Mouse (Mus musculus) limb, embryonic 12.5 days (tissue): Measurements from ENCODE around the gene 1110017D15Rik. TPM values are rescaled to one million over a fixed set of nuclear protein-coding genes. Genes with fewer than 3 reads are reported as not detected.

Source experiments
- ATAC-seq: fragments of 200-750 bp; cut with Nextera tagmentation; 2 replicates; pipeline ENCODE4 v1.8.0; 2017; ENCODE audit warnings: low read depth, moderate TSS enrichment; ENCODE audit not compliant: insufficient number of reproducible peaks, insufficient read depth, low FRiP score, low TSS enrichment
- H3K27ac ChIP-seq: fragments of 300-500 bp; sonication (generic); 2 replicates; pipeline ENCODE4 v1.5.1; 2016; ENCODE audit warnings: mild to moderate bottlenecking, moderate library complexity
- H3K27me3 ChIP-seq: fragments of 300-500 bp; sonication (generic); 2 replicates; pipeline ENCODE4 v1.6.1; 2016; ENCODE audit warnings: mild to moderate bottlenecking, moderate library complexity
- H3K36me3 ChIP-seq: fragments of 300-500 bp; sonication (generic); 2 replicates; pipeline ENCODE4 v1.6.1; 2016; ENCODE audit warnings: mild to moderate bottlenecking, moderate library complexity
- H3K4me1 ChIP-seq: fragments of 300-500 bp; sonication (generic); replicated peaks from 2 replicates; pipeline ENCODE4 v1.6.1; 2016
- H3K4me2 ChIP-seq: fragments of 300-500 bp; sonication (generic); 2 replicates; pipeline ENCODE4 v1.6.1; 2016; ENCODE audit warnings: mild to moderate bottlenecking, moderate library complexity
- H3K4me3 ChIP-seq: fragments of 300-500 bp; sonication (generic); replicated peaks from 2 replicates; pipeline ENCODE4 v1.5.1; 2016; ENCODE audit warnings: mild to moderate bottlenecking
- H3K9ac ChIP-seq: fragments of 300-500 bp; sonication (generic); replicated peaks from 2 replicates; pipeline ENCODE4 v1.6.1; 2016; ENCODE audit warnings: mild to moderate bottlenecking, moderate library complexity
- H3K9me3 ChIP-seq: fragments of 300-500 bp; sonication (generic); 2 replicates; pipeline ENCODE4 v1.6.1; 2016; ENCODE audit warnings: mild to moderate bottlenecking, moderate library complexity
- WGBS: fragments of 180-500 bp; shearing (Covaris S2); methylation state at CpG from one replicate; pipeline ENCODE4 v1.1.7; 2016; 5-methylcytosine and 5-hydroxymethylcytosine counted together
- polyA plus RNA-seq: library from polyadenylated mRNA; unstranded; fragments of >200 nt; fragmentation: Nextera tagmentation; extraction: Ambion mirVana; gene quantifications from 2 replicates; pipeline ENCODE4 v1.2.1, GENCODE M21; 2016

Gene 1110017D15Rik
- polyA plus RNA-seq, 1 experiment from 2014 or later = 1.5 TPM

DNA sequence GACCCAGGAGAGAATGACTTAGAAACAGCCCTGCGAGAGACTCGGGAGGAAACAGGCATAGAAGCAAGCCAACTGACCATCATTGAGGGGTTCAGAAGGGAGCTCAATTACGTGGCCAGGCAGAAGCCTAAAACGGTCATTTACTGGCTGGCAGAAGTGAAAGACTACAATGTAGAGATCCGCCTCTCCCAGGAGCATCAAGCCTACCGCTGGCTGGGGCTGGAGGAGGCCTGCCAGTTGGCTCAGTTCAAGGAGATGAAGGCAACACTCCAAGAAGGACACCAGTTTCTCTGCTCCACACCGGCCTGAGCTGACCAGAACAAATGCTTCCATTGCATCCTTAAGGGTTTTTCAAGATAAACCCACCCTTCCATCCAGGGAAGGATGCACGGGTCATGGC is 36.9 kb downstream of the 1110017D15Rik start:
- H3K27ac ChIP-seq = no peak overlapping the region
- H3K9me3 ChIP-seq = no peaks in the 10 kb centered on the region
- no peak overlapping the region for H3K4me3 ChIP-seq
- peaks cover 19% of the 10 kb centered on the region; the same call in 1 of the 2 replicates for H3K27me3 ChIP-seq
- H3K36me3 ChIP-seq = 0 out of 2 replicates have a peak, but pooled peaks cover 9% of the 10 kb centered on the region
- ATAC-seq = no peak
- no peak overlapping the region for H3K4me2 ChIP-seq
- no peak overlapping the region for H3K9ac ChIP-seq
- WGBS = 83% methylated on average over 8 of the region's 8 CpGs
- peaks cover 29% of the 10 kb centered on the region for H3K4me1 ChIP-seq

DNA sequence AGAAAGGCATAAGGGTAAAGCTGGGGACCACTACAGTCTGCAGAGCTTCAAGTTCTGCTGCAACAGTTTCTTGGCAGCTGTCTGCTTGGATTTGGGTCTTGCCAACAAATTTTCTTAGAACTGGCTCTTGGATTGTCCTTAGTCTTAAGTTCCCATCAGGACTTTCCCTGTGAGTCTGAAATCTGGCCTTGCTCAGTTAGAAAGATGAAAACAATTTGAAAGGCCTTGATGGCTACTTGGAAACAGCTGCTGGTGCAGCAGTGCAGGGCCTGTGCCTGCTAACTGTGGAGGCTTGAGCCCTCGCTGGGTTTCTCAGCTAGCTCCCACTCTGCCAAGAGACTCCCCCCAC is 37.7 kb downstream of the 1110017D15Rik start:
- Histone ChIP-seq H3K4me2 (no peak overlapping the region), H3K4me1 (peaks cover 29% of the 10 kb centered on the region), H3K9me3 (no peaks in the 10 kb centered on the region), H3K27me3 (peaks cover 15% of the 10 kb centered on the region; the same call in 1 of the 2 replicates), H3K4me3 (no peak overlapping the region), H3K9ac (no peak overlapping the region), H3K27ac (no peak overlapping the region), H3K36me3 (0 out of 2 replicates have a peak, but pooled peaks cover 9% of the 10 kb centered on the region)
- no peak for ATAC-seq
- 36% methylated on average over 1 of the region's 1 CpGs for WGBS

DNA sequence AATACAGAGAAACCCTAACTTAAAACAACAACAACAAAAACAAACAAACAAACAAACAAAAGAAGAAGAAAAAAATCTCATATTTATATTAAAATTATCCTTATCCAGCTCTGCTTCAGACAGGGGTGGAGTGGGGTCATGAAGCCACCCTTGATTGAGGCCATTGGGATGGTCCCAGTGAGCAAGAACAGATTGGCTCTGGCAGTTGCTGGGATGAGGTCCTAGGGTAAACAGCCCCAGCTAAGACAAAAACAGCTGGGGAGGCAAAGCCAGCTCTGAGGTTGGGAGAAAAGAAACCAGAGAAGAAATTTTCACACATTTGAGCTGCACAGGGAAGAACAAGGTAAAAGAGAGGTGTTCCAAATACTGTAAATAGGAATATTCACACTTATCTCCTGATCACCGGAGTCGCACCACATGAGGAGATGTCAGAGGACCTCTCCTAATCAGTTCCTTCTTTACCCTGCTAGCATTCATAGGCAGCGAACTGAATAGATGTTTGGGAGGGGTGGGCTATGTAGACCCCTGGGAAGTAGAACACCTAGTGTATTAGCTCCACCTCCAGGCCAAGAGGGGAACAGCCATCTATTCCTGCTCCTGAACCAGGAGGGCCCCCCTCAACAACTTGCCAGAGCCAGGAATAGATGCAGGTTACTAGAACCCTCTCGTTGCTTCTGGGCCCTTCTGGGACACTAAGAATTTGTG is 38.2 kb downstream of the 1110017D15Rik start:
- H3K9ac ChIP-seq = no peak overlapping the region
- H3K27me3 ChIP-seq = peaks cover 13% of the 10 kb centered on the region; the same call in 1 of the 2 replicates
- WGBS = 72% methylated on average over 4 of the region's 4 CpGs
- no peak overlapping the region for H3K4me2 ChIP-seq
- H3K4me3 ChIP-seq = no peak overlapping the region
- 0 out of 2 replicates have a peak, but pooled peaks cover 9% of the 10 kb centered on the region for H3K36me3 ChIP-seq
- no peaks in the 10 kb centered on the region for H3K9me3 ChIP-seq
- no peak for ATAC-seq
- H3K4me1 ChIP-seq = peaks cover 29% of the 10 kb centered on the region
- H3K27ac ChIP-seq = no peak overlapping the region

DNA sequence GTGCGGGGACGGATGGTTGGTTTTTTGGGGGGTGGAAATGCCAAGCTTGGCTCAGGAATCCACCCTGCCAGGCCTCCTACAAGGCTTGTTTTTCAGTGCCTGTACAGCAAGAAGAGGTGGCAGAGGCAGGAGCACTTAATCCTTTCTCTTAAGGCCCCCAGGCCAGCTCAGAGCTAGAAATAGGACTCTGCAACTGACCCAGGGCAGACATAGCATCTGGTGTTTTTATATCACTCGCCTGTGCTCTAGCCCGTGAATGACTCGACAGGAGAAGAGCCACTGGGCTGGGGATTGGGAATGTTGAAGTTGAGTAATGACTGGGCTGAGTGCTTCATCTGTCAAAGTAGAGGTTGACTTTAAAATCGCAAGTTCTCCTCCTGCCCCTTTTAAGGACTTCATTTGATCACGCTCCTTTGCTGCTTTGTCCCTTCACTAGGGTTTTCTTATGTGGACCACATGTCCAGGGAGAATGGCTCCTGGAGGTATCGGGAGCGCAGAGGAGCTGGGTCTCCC is 39.4 kb downstream of the 1110017D15Rik start:
- no peak overlapping the region for H3K4me3 ChIP-seq
- no peaks in the 10 kb centered on the region for H3K9me3 ChIP-seq
- WGBS = 79% methylated on average over 9 of the region's 9 CpGs
- H3K9ac ChIP-seq = no peak overlapping the region
- no peak overlapping the region for H3K4me2 ChIP-seq
- H3K36me3 ChIP-seq = 0 out of 2 replicates have a peak, but pooled peaks cover 9% of the 10 kb centered on the region
- no peak overlapping the region for H3K27ac ChIP-seq
- H3K27me3 ChIP-seq = peaks cover 13% of the 10 kb centered on the region; the same call in 1 of the 2 replicates
- ATAC-seq = no peak
- H3K4me1 ChIP-seq = peaks cover 29% of the 10 kb centered on the region

DNA sequence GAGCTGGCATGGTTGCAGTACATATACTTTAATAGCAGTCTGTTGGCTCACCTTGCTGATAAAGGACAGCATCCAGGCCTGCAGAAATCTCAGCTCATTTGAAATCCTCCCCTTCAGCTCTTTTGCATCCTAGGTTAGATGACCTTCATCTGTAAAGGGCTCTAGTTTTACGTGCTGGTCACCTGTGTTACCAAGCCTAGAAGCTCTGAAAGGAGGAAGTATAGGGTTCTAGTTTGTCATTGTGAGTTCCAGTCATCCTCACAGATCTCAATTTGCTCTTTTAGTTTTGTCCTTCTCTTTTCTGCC is 45.8 kb downstream of the 1110017D15Rik start:
- no peak overlapping the region for H3K9ac ChIP-seq
- H3K4me3 ChIP-seq = no peak overlapping the region
- ATAC-seq = no peak
- H3K4me2 ChIP-seq = no peak overlapping the region
- H3K27me3 ChIP-seq = 0 out of 2 replicates have a peak, but pooled peaks cover 5% of the 10 kb centered on the region
- peaks cover 23% of the 10 kb centered on the region for H3K4me1 ChIP-seq
- no peak overlapping the region; the same call in 1 of the 2 replicates for H3K27ac ChIP-seq
- no peaks in the 10 kb centered on the region for H3K36me3 ChIP-seq
- H3K9me3 ChIP-seq = no peaks in the 10 kb centered on the region
- WGBS = 88% methylated on average over 1 of the region's 1 CpGs

DNA sequence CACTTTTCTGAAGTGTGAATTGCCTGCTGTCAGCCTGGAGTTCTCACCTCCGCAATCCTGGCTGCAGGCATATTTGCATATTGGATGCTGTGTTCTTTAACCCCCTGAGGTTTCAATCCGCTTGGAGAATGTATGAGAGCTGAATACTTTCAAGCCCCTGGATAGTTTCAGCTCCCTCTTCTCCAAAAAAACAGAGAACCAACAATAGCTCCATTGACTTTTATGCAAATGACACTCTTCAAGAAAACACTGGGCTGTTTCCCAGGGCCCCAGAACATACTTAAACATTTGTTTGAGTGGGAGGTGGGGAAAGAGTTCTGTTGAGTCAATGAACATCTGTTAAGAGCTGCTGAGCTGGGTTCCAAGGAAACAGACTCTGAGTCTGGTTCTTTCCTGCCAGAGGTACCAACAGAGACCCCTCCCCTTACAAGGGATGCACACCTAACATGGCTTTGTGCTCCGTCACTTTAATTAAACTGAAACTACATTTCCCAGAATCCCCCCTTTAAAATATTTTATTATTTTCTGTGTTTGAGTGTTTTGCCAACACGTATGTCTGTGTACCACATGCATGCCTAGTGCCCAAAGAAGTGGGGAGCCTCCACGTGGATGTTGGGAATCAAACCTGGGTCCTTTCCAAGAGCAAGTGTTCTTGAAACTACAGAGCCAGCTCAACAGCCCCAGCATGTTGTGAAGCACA is 46.3 kb downstream of the 1110017D15Rik start:
- Histone ChIP-seq H3K4me2 (no peak overlapping the region), H3K9ac (no peak overlapping the region), H3K4me3 (no peak overlapping the region), H3K9me3 (no peaks in the 10 kb centered on the region), H3K4me1 (peaks cover 23% of the 10 kb centered on the region), H3K36me3 (no peaks in the 10 kb centered on the region), H3K27ac (no peak overlapping the region; the same call in 1 of the 2 replicates), H3K27me3 (0 out of 2 replicates have a peak, but pooled peaks cover 5% of the 10 kb centered on the region)
- WGBS = 36% methylated on average over 5 of the region's 5 CpGs
- no peak for ATAC-seq

DNA sequence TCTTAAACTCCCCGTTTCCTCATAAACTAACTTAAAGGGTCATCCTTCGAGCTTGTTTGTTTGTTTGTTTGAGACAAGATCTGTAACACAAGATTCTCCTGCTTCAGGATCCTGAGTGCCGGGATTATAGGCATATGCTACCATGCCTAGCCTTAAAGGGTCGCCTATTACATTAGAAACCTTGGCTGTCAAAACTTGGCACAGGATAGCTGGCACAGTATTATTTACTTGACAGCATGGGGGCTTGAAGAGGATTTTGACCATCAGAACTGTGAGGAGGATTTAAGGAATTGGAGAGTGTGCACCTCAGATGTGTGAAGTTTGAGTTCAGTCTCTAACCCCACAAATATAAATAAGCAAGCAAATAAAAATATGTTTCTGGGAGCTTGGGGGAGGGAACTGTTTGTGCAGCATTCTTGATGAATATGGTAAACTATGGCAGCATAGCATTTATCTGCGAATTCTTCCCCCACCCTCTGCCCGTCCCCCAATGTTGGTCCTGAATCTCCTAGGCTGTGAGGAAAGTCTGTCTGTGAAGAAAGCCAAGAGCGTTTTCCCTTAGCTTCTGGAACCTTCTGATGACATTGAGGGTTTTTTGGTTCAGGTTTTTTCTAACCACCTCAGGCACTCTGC is 47.0 kb downstream of the 1110017D15Rik start:
- Histone ChIP-seq H3K9me3 (no peaks in the 10 kb centered on the region), H3K27me3 (no peaks in the 10 kb centered on the region), H3K27ac (no peak overlapping the region), H3K4me2 (no peak overlapping the region), H3K4me3 (no peak overlapping the region), H3K9ac (no peak overlapping the region), H3K36me3 (no peaks in the 10 kb centered on the region), H3K4me1 (peaks cover 23% of the 10 kb centered on the region)
- no peak for ATAC-seq
- 50% methylated on average over 7 of the region's 7 CpGs for WGBS

DNA sequence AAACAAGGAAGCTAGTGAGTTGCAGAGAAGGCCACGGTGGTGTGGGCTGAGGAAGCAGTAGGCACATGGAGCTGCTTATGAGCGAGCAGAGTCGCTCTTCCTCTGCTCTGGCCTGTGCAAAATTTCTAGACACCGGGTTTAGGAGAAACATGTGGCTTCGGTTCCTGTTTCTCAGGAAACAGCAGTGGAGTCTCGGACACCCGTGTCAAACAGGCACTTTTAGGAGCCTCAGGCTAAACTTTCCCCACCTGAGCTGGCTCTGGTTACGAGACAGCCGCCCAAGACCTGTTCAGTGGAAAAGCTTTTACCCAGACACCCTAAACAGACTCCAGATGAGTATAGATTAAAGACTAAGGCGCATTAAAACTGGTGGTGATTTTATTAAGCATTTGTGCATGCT is 47.9 kb downstream of the 1110017D15Rik start:
- Histone ChIP-seq H3K9me3 (no peaks in the 10 kb centered on the region), H3K27ac (peak overlapping the region; percentile 36; the same call in 1 of the 2 replicates), H3K9ac (no peak overlapping the region), H3K4me1 (peaks cover 23% of the 10 kb centered on the region), H3K27me3 (no peaks in the 10 kb centered on the region), H3K4me3 (no peak overlapping the region), H3K36me3 (no peaks in the 10 kb centered on the region), H3K4me2 (0 out of 2 replicates have a peak overlapping the region, but pooled peaks have one; percentile 10)
- ATAC-seq = no peak
- 23% methylated on average over 10 of the region's 10 CpGs for WGBS

DNA sequence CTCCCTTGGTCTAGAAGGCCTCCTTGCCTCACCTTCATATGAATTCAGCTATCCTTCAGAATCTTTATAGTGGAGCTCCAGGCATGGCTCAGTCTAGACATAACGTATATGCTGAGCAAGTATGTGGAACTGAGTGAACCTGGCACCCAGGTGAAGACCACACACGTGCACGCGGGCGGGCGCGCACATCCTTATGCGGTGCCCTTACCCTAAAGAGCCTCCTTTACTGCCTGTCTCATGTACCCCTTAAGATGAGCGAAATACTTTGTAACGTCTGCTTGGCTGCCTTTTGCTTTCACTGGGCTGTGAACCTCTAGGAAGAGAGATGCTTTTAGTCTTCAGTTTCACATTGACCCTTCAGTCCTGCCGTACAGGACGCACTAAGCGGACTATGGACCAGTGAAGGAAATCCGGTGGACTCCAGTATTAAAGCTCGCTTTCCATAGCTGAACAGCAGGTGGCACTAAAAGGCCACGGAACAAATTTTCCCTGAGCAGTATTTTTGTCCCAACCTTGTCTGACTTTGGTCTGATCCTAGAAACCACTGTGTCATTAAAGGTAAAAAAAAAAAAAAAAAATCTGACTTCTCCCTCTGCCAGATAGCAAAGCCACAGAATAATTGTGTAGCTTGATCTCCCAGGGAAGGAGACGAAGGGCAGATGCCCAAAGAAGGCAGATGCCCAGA is 48.6 kb downstream of the 1110017D15Rik start:
- WGBS = 54% methylated on average over 17 of the region's 17 CpGs
- peak overlapping the region; percentile 36; the same call in 1 of the 2 replicates for H3K27ac ChIP-seq
- no peak for ATAC-seq

DNA sequence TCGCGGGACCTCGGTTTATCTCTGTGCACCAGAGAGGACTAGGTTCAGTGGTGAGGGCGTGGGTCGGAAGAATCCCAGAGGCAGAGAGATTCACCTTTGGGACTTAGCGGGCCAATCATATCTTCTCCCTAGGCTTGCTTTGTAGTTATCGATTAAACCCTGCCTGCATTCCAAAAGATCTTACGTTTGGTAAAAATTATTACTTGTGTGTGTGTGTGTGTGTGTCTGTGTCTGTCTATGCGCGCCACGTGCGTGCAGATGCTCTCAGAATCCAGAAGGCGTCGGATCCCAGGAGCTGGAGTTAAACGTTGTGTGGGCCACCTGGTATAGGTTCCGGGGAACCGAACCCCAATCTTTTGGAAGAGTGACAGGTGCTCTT is 51.9 kb downstream of the 1110017D15Rik start:
- Histone ChIP-seq H3K4me1 (peaks cover 21% of the 10 kb centered on the region), H3K4me2 (peak overlapping the region; percentile 58), H3K4me3 (peak overlapping the region; percentile 64), H3K36me3 (no peaks in the 10 kb centered on the region), H3K27me3 (no peaks in the 10 kb centered on the region), H3K9ac (peak overlapping the region; percentile 67), H3K27ac (peak overlapping the region; percentile 20; the same call in 1 of the 2 replicates), H3K9me3 (no peaks in the 10 kb centered on the region)
- WGBS = 3% methylated on average over 17 of the region's 17 CpGs
- no peak for ATAC-seq

More for the DNA sequence above, 48.6 kb downstream of the 1110017D15Rik start:
- Histone ChIP-seq H3K4me3 (no peak overlapping the region), H3K4me2 (0 out of 2 replicates have a peak overlapping the region, but pooled peaks have one; percentile 10), H3K4me1 (peaks cover 28% of the 10 kb centered on the region), H3K27me3 (no peaks in the 10 kb centered on the region), H3K9me3 (no peaks in the 10 kb centered on the region), H3K9ac (no peak overlapping the region), H3K36me3 (no peaks in the 10 kb centered on the region)
